ENCODE assay signal across 19 mouse cellular contexts in genomic region chr19:44808734-44809133, GRCm38 (mm10). TPM values are rescaled to one million over a fixed set of nuclear protein-coding genes. Genes with fewer than 3 reads are reported as not detected.
DNase-seq lines count a peak whose midpoint lies in the region; ATAC-seq and TF ChIP-seq lines count a peak whose summit lies in the region.
"Had no signal": no experiment of that assay in that cellular context is flagged by ENCODE, and none has a peak within 500 bp of the region (broad histone marks: within the 10 kb centered on the region; RNA-seq: fewer than 3 reads in every experiment).

No protein-coding gene starts in this region.

- peak overlapping the region; percentile 6; the same call in 1 of the 2 replicates for H3K4me2 ChIP-seq in midbrain, embryonic 12.5 days (replicated peaks)
- H3K4me2 ChIP-seq in midbrain, embryonic 16.5 days (ENCODE audit: low read length), result no peak overlapping the region
- no peak overlapping the region for H3K4me2 ChIP-seq in hindbrain, embryonic 13.5 days
- H3K4me2 ChIP-seq: heart, embryonic 12.5 days had no signal

- no peaks in the 10 kb centered on the region for H3K9me3 ChIP-seq in midbrain, embryonic 12.5 days
- no peaks in the 10 kb centered on the region for H3K9me3 ChIP-seq in midbrain, embryonic 16.5 days (replicated peaks; ENCODE audit: control insufficient read depth, low read length, poor library complexity, severe bottlenecking)
- no peaks in the 10 kb centered on the region for H3K9me3 ChIP-seq in hindbrain, embryonic 13.5 days
- H3K9me3 ChIP-seq: heart, embryonic 12.5 days had no signal

- WGBS in midbrain, embryonic 12.5 days, result 6% methylated on average over 8 of the region's 8 CpGs
- WGBS in midbrain, embryonic 16.5 days, result 4% methylated on average over 8 of the region's 8 CpGs
- WGBS in hindbrain, embryonic 13.5 days, result 4% methylated on average over 8 of the region's 8 CpGs

- no peak for TF ChIP-seq POLR2A in brain, embryonic 14.5 days (IDR thresholded peaks at IDR 0.05; ENCODE audit: borderline replicate concordance, extremely low read depth, insufficient read depth, insufficient read length, poor library complexity, severe bottlenecking)

- TF ChIP-seq CTCF in brain, embryonic 14.5 days (IDR thresholded peaks at IDR 0.05; ENCODE audit: borderline replicate concordance, extremely low read depth, insufficient read depth, insufficient read length), result no peak

- peak; percentile 31 for DNase-seq in brain, embryonic 14.5 days (ENCODE audit: low read depth)
- no peak for DNase-seq in natural killer cell, adult 2 months (ENCODE audit: low spot score in 2 of 2)
- DNase-seq in spleen, adult 18-20 months, result no peak
- DNase-seq: cerebellum, adult 11 months; heart, postnatal 4 days; kidney, adult 18-20 months; kidney, postnatal 4 days; lung, adult 2 months; right cerebral cortex, postnatal 14 days; thymus, adult 18-20 months had no signal

- no peaks in the 10 kb centered on the region for H3K36me3 ChIP-seq in midbrain, embryonic 12.5 days
- H3K36me3 ChIP-seq in midbrain, embryonic 16.5 days (ENCODE audit: control insufficient read depth, insufficient read depth, low read length), result no peaks in the 10 kb centered on the region
- H3K36me3 ChIP-seq in hindbrain, embryonic 13.5 days, result peaks cover 4% of the 10 kb centered on the region; the same call in 1 of the 2 replicates
- H3K36me3 ChIP-seq: heart, embryonic 12.5 days had no signal

- no peak overlapping the region for H3K4me3 ChIP-seq in midbrain, embryonic 12.5 days
- no peak overlapping the region for H3K4me3 ChIP-seq in midbrain, embryonic 16.5 days (ENCODE audit: low read depth, low read length)
- H3K4me3 ChIP-seq in hindbrain, embryonic 13.5 days, result no peak overlapping the region
- H3K4me3 ChIP-seq: erythroblast, embryonic 14.5 days; heart, embryonic 12.5 days had no signal

- no peak overlapping the region; the same call in 1 of the 2 replicates for H3K9ac ChIP-seq in midbrain, embryonic 12.5 days (replicated peaks)
- H3K9ac ChIP-seq in midbrain, embryonic 16.5 days (ENCODE audit: low read depth, low read length), result no peak overlapping the region
- no peak overlapping the region for H3K9ac ChIP-seq in hindbrain, embryonic 13.5 days
- H3K9ac ChIP-seq: heart, embryonic 12.5 days had no signal

- ATAC-seq in midbrain, embryonic 12.5 days (ENCODE audit: low FRiP score, low read depth), result no peak
- no peak for ATAC-seq in midbrain, embryonic 16.5 days
- 0 out of 2 replicates have a peak, but pooled peaks have one; percentile 46 for ATAC-seq in hindbrain, embryonic 13.5 days (ENCODE audit: low FRiP score)
- ATAC-seq in cerebellum, adult (ENCODE audit: insufficient number of reproducible peaks, low FRiP score, low TSS enrichment), result no peak

- H3K4me1 ChIP-seq in midbrain, embryonic 12.5 days, result peaks cover 12% of the 10 kb centered on the region
- H3K4me1 ChIP-seq in midbrain, embryonic 16.5 days (ENCODE audit: control insufficient read depth, insufficient read depth, low read length), result no peaks in the 10 kb centered on the region
- peaks cover 32% of the 10 kb centered on the region for H3K4me1 ChIP-seq in hindbrain, embryonic 13.5 days (replicated peaks)
- H3K4me1 ChIP-seq: heart, embryonic 12.5 days had no signal

- H3K27me3 ChIP-seq in midbrain, embryonic 12.5 days, result peaks cover 31% of the 10 kb centered on the region
- no peaks in the 10 kb centered on the region for H3K27me3 ChIP-seq in midbrain, embryonic 16.5 days (ENCODE audit: control insufficient read depth, insufficient read depth, low read depth, low read length)
- peaks cover 15% of the 10 kb centered on the region; the same call in 1 of the 2 replicates for H3K27me3 ChIP-seq in hindbrain, embryonic 13.5 days

- no peak overlapping the region for H3K27ac ChIP-seq in midbrain, embryonic 12.5 days (replicated peaks)
- H3K27ac ChIP-seq in midbrain, embryonic 16.5 days (ENCODE audit: low read length), result no peak overlapping the region
- H3K27ac ChIP-seq in hindbrain, embryonic 13.5 days, result peak overlapping the region; percentile 36; the same call in 1 of the 2 replicates
- H3K27ac ChIP-seq: macrophage had no signal

RNA-seq across cellular contexts. Expression of gene Pax2, which starts 52.9 kb away (rescaled TPM):
- polyA plus RNA-seq in midbrain, embryonic 12.5 days (2016; fragmentation: Nextera tagmentation; extraction: Ambion mirVana), result 0.32 and 0.33 TPM in 2 replicates
- polyA plus RNA-seq in midbrain, embryonic 16.5 days (2015; fragmentation: Nextera tagmentation; extraction: Ambion mirVana), result 0.33 and 0.41 TPM in 2 replicates
- polyA plus RNA-seq in brain, embryonic 14.5 days (2012; rRNA removed), result 1.9 and 20.3 TPM in 2 replicates
- polyA plus RNA-seq in hindbrain, embryonic 13.5 days (2015; fragmentation: Nextera tagmentation; extraction: Ambion mirVana), result 17.1 and 17.2 TPM in 2 replicates
- polyA plus RNA-seq: erythroblast, embryonic 14.5 days; heart, embryonic 12.5 days; liver, adult 2 months; lung, adult 2 months; macrophage; urinary bladder, adult 2 months had no signal
